Mouse (Mus musculus) liver, embryonic 16.5 days (tissue): ENCODE data around the gene Lyzl6. TPM values are rescaled to one million over a fixed set of nuclear protein-coding genes. Genes with fewer than 3 reads are reported as not detected.
"Not testable (repeated sequence)": the region's sequence is repeated elsewhere in the genome, so short reads cannot be mapped to it uniquely, and the experiment has no call there.

ENCODE experiments used
- ATAC-seq: fragments of 200-750 bp; cut with Nextera tagmentation; 2 replicates; pipeline ENCODE4 v1.8.0; 2017; ENCODE audit warnings: low read depth, mild to moderate bottlenecking, moderate number of reproducible peaks, moderate library complexity
- H3K27ac ChIP-seq: fragments of 300-500 bp; sonication (generic); 2 replicates; pipeline ENCODE4 v1.5.1; 2014; ENCODE audit warnings: mild to moderate bottlenecking, low read length
- H3K27me3 ChIP-seq: fragments of 300-500 bp; sonication (generic); 2 replicates; pipeline ENCODE4 v1.6.1; 2014; ENCODE audit warnings: low read depth, low read length, mixed read lengths; ENCODE audit not compliant: control insufficient read depth, insufficient read depth
- H3K36me3 ChIP-seq: fragments of 300-500 bp; sonication (generic); 2 replicates; pipeline ENCODE4 v1.6.1; 2014; ENCODE audit warnings: mild to moderate bottlenecking; ENCODE audit not compliant: control insufficient read depth, insufficient read depth
- H3K4me1 ChIP-seq: fragments of 300-500 bp; sonication (generic); 2 replicates; pipeline ENCODE4 v1.6.1; 2014; ENCODE audit warnings: low read depth, low read length, mixed read lengths; ENCODE audit not compliant: control insufficient read depth
- H3K4me2 ChIP-seq: fragments of 300-500 bp; sonication (generic); 2 replicates; pipeline ENCODE4 v1.6.1; 2014; ENCODE audit warnings: low read depth, low read length, mixed read lengths
- H3K4me3 ChIP-seq: fragments of 300-500 bp; sonication (generic); 2 replicates; pipeline ENCODE4 v1.5.1; 2014; ENCODE audit warnings: low read depth, mild to moderate bottlenecking, low read length
- H3K9ac ChIP-seq: fragments of 300-500 bp; sonication (generic); 2 replicates; pipeline ENCODE4 v1.6.1; 2014; ENCODE audit warnings: low read depth, low read length
- H3K9me3 ChIP-seq: fragments of 300-500 bp; sonication (generic); replicated peaks from 2 replicates; pipeline ENCODE4 v1.6.1; 2016; ENCODE audit warnings: low read length; ENCODE audit not compliant: control insufficient read depth
- WGBS: fragments of 180-500 bp; shearing (Covaris S2); extraction: QIAGEN DNeasy Blood & Tissue Kit; methylation state at CpG from one replicate; pipeline ENCODE4 v1.1.7; 2014; ENCODE audit not compliant: insufficient replicate concordance; 5-methylcytosine and 5-hydroxymethylcytosine counted together
- polyA plus RNA-seq: library from polyadenylated mRNA; unstranded; fragments of >200 nt; fragmentation: Nextera tagmentation; extraction: Ambion mirVana; gene quantifications from 2 replicates; pipeline ENCODE4 v1.2.1, GENCODE M21; 2015

The Lyzl6 gene
- not detected in 2 replicates for polyA plus RNA-seq

DNA sequence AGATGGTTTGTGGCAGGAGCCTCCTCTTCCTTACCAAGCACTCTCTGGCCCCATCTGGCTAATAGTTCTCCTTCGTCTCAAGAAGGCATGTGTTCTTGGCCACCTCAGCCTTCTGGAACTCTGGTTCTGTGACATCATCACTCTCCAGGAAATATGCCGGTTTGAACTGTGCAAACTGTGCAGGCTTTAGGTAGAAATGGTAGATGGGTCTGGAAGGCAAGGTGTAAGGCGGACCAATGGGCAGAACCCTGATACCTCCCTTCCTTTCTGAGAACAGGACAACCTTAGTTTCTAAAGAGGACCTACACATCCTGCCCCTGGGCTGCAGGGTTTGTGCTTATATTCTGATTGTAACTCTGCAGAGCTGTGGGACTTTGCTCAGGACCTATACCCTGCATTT lies at the start of gene Lyzl6:
Gene Lyzl6 (minus strand): TSS at position 101 of the 400 bp plus-strand sequence.
- Histone ChIP-seq H3K27me3 (peaks cover 7% of the 10 kb centered on the region; the same call in 1 of the 2 replicates), H3K9ac (no peak within 1 kb of the TSS), H3K9me3 (no peaks in the 10 kb centered on the region), H3K4me1 (no peaks in the 10 kb centered on the region), H3K27ac (no peak within 1 kb of the TSS), H3K4me2 (no peak within 1 kb of the TSS), H3K4me3 (no peak within 1 kb of the TSS), H3K36me3 (no peaks in the 10 kb centered on the region)
- no peak for ATAC-seq
- WGBS = 51% methylated on average over 3 of the region's 3 CpGs

DNA sequence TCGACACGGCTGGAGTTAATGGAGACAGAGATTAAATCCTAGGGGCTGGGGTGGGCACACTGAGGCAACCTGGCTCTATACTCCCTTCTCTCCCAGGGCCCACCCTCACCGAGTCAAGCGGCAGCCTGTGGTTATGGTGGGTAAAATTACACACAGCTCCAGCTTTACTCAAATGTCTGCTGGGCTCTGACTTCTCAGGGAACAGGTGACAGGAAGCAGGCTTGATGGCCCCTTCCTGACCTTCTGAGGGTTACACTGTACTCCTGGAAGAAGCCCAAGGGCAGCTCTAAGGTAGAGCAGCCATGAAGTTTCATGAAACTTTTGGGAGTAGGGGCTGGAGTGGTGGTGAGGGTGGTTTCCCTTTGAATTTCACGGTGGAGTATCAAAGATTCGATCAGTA lies 48.0 kb upstream of the Lyzl6 start:
- no peaks in the 10 kb centered on the region for H3K9me3 ChIP-seq
- no peak overlapping the region for H3K27ac ChIP-seq
- H3K9ac ChIP-seq = no peak overlapping the region
- no peaks in the 10 kb centered on the region for H3K27me3 ChIP-seq
- no peak overlapping the region for H3K4me2 ChIP-seq
- H3K36me3 ChIP-seq = peaks cover 29% of the 10 kb centered on the region
- H3K4me1 ChIP-seq = peaks cover 9% of the 10 kb centered on the region
- no peak overlapping the region for H3K4me3 ChIP-seq
- WGBS = 68% methylated on average over 6 of the region's 6 CpGs
- no peak for ATAC-seq

DNA sequence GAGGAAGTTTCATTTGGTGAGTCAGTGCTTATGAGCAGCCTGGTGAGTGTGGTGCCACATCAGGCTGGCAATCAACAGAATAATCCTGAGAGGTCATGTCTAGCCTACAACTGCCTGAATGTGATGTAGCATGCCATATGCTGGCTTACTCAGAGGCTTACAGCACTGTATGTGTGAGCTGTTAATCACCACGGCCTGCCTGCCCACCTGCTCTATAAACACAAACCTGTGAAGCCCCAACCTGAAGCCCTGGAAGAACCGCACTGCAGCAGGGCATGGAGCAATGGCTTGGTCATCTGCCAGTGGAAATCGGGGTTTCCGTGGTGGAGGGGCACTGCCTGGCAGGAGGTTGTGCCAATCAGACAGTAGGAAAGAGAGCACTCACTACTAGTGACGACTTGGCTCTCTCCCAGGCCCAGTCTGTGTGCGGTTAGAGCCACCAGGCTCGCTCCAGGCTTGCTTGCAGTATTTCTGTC lies 46.6 kb upstream of the Lyzl6 start:
- no peak for ATAC-seq
- peaks cover 29% of the 10 kb centered on the region for H3K36me3 ChIP-seq

DNA sequence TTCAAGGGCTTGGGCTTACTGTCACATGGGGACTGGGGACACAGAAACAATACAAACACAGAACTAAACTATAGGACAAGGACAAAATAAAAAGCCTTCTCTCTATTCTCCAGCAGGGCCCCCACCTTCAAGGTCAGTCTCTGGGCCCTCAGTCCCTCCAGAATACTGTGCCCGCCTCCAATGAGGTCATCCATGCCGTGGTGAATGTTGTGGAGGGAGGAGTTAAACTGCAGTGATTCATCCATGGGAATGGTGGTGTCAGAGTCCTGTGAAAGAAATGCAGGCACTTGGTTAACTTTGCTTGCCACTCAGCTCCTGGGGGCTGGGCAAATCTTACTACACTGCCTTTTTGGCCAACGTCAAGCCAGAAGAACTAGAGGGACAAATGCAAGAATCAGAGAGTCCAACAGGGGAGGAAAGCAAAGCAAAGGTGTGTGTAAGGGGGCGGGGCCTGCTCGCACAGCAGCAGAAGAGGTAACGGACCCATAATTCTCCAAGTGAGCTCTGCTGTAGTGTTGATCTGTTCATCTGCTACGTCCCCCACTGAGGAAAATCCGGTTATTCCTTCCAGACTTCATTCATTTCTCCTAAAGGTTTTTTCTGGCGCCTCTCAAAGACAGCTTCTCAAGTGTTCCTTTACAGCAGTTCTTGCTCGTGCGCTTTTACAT lies 45.1 kb upstream of the Lyzl6 start:
- Histone ChIP-seq H3K27ac (no peak overlapping the region), H3K9ac (no peak overlapping the region), H3K9me3 (no peaks in the 10 kb centered on the region), H3K36me3 (peaks cover 35% of the 10 kb centered on the region), H3K4me2 (no peak overlapping the region), H3K27me3 (no peaks in the 10 kb centered on the region), H3K4me3 (no peak overlapping the region), H3K4me1 (no peaks in the 10 kb centered on the region)
- no peak for ATAC-seq
- WGBS = 72% methylated on average over 11 of the region's 11 CpGs

More for the DNA sequence above, 46.6 kb upstream of the Lyzl6 start:
- Histone ChIP-seq H3K27me3 (no peaks in the 10 kb centered on the region), H3K9me3 (no peaks in the 10 kb centered on the region), H3K9ac (no peak overlapping the region), H3K4me3 (no peak overlapping the region), H3K4me1 (peaks cover 9% of the 10 kb centered on the region), H3K27ac (no peak overlapping the region), H3K4me2 (no peak overlapping the region)
- 78% methylated on average over 7 of the region's 7 CpGs for WGBS

DNA sequence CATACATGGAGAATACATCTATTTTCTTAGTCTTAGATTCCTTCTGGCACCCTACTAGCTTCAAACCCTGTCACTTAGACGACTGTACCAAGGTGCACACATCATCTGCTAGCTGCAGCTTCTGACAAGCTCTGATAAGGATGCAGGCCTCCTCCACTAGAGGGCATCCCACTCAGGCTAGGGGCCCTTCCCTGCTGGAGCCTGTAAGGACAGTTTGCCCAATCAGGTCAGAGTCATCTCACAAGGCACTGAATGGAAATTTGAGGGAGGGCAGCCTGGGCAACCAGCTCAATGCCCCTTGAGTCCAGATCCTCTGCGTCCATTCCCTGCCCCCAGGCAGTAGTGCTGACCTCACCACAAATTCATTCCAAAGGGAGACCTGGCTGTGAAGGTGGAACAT lies 38.4 kb upstream of the Lyzl6 start:
- H3K9me3 ChIP-seq, H3K27ac ChIP-seq, H3K27me3 ChIP-seq, H3K4me1 ChIP-seq, H3K4me3 ChIP-seq, H3K9ac ChIP-seq, ATAC-seq, H3K4me2 ChIP-seq: not testable (repeated sequence)
- 42% methylated on average over 2 of the region's 2 CpGs for WGBS
- peaks cover 11% of the 10 kb centered on the region for H3K36me3 ChIP-seq

DNA sequence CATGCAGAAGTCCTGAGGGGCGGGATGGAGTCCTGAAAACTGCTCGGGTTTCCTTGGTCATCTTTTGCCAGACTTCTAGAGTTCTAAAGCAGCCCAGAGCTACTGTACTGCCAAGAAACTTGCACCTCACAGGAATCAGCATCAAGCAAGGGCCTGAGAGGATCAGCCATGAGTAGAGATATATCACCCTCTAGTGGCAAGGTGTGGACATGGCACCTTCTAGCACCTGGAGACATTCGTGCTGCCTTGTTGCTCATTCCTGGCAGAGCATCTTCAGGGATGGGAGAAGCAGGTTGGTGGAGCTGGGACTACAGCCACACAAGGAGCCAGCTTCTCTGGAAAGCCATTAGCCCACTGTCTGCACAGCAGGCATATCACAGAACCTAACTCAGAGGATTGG lies 36.9 kb upstream of the Lyzl6 start:
- no peak for ATAC-seq
- no peaks in the 10 kb centered on the region for H3K27me3 ChIP-seq
- H3K27ac ChIP-seq = no peak overlapping the region
- H3K4me1 ChIP-seq = no peaks in the 10 kb centered on the region
- H3K4me3 ChIP-seq = no peak overlapping the region
- peaks cover 11% of the 10 kb centered on the region for H3K36me3 ChIP-seq
- H3K4me2 ChIP-seq = no peak overlapping the region
- no peak overlapping the region for H3K9ac ChIP-seq
- 42% methylated on average over 3 of the region's 3 CpGs for WGBS
- H3K9me3 ChIP-seq = no peaks in the 10 kb centered on the region

DNA sequence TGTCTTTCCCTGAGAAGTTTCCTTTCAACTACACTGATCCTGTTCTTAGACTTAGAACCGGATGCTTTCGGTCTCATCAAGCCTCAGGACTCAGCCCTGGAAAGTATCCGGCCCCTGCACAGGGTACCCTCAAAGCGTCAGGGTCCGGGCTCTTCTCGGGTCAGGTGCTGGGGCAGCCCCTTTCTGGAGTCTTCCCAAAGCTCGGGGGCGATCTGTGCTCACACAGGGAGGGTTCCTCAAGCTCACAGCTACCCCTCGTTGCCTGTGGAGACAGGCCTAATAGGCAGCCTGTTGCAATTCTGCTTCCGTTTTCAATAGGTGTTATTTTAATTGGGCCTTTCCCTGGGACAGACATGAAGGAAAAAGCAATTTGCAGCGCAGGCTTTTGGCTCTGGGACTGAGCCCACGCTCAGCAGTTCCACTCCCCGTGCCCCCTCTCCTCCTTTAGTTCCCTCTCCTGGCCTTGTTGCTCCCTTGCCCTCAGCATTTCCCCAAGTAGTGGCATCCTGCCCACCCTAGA lies 28.3 kb upstream of the Lyzl6 start:
- H3K4me3 ChIP-seq = no peak overlapping the region
- H3K4me1 ChIP-seq = no peaks in the 10 kb centered on the region
- ATAC-seq = no peak
- no peaks in the 10 kb centered on the region for H3K27me3 ChIP-seq
- no peak overlapping the region for H3K27ac ChIP-seq
- H3K9ac ChIP-seq = no peak overlapping the region
- 47% methylated on average over 13 of the region's 13 CpGs for WGBS
- H3K36me3 ChIP-seq = no peaks in the 10 kb centered on the region
- H3K9me3 ChIP-seq = no peaks in the 10 kb centered on the region
- H3K4me2 ChIP-seq = no peak overlapping the region

DNA sequence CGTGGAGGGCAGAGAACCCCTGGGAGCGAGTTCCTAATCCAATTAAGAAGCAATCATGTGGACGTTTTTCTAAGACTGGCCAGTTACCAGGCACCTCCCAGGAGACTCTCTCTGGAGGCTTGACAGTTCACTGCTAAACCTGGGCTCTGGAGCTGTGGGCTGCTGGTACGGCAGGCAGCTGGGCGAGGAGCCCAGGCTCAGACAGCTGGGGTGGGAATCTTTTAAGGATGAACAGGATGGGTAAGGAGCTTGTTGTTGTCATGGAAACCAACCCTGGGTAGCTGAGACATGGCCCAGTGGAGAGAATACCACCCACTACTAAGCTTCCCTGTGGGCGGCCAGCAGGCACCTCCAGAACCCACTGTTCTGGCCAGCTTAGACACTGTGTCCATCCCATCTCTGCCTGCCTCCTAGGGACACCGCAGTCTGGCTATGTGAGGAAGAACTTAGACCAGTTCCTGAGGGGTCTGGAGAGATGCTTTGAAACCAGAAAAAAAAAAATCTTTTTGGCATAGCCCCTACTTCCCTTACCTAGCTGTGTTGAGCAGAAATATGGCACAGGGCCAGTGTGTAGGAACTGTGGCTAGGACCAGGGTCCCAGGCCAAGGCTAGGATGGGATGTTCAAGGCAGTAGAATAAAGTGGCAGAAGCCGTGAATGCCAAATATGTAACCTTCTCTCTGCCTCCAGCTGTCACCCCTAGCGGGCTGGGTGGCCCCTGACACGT lies 27.7 kb upstream of the Lyzl6 start:
- H3K36me3 ChIP-seq = no peaks in the 10 kb centered on the region
- H3K4me3 ChIP-seq = no peak overlapping the region
- no peak overlapping the region for H3K4me2 ChIP-seq
- H3K27me3 ChIP-seq = no peaks in the 10 kb centered on the region
- H3K9ac ChIP-seq = no peak overlapping the region
- WGBS = 36% methylated on average over 10 of the region's 10 CpGs
- no peaks in the 10 kb centered on the region for H3K9me3 ChIP-seq
- no peaks in the 10 kb centered on the region for H3K4me1 ChIP-seq
- H3K27ac ChIP-seq = no peak overlapping the region
- no peak for ATAC-seq

DNA sequence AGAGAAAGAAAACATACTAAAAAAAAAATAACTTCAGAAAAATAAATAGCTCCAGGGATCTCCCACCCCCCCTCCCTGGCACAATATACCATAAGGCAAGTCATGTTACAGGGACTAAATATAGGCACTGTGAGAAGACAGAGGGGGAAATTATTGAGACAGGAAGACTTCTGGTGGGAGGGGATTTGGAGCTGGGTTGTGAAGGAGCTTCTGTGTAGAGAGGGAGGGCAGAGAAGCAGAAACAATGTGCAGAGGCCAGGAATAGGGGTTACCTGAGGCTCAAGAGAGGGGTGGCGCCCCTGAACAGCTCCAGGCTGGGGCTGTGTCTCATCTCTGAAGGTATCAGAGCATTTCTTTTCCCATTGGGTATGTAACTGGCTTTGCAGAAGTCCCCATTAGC lies 27.0 kb upstream of the Lyzl6 start:
- Histone ChIP-seq H3K36me3 (no peaks in the 10 kb centered on the region), H3K9ac (no peak overlapping the region), H3K9me3 (no peaks in the 10 kb centered on the region), H3K4me1 (no peaks in the 10 kb centered on the region), H3K27me3 (no peaks in the 10 kb centered on the region), H3K4me2 (no peak overlapping the region), H3K4me3 (no peak overlapping the region), H3K27ac (no peak overlapping the region)
- ATAC-seq = no peak
- WGBS = 37% methylated on average over 1 of the region's 1 CpGs
